Mouse (Mus musculus) C2C12 (cell line): Measurements from ENCODE around the gene Foxred2.

Source experiments
- CTCF ChIP-seq: IDR thresholded peaks from one replicate; pipeline ENCODE4 v1.5.1; 2011; ENCODE audit not compliant: control insufficient read depth, insufficient read depth, insufficient read length
- MAX ChIP-seq: IDR thresholded peaks from one replicate; pipeline ENCODE4 v1.6.1; 2011; ENCODE audit warnings: mild to moderate bottlenecking, control low read depth
- MYOG ChIP-seq: IDR thresholded peaks from one replicate; pipeline ENCODE4 v1.6.1; 2011; ENCODE audit not compliant: control insufficient read depth, insufficient read length; ENCODE audit errors: extremely low read depth
- USF1 ChIP-seq: IDR thresholded peaks from one replicate; pipeline ENCODE4 v1.6.1; 2011; ENCODE audit warnings: low read depth, mild to moderate bottlenecking, control low read depth, moderate library complexity

- no peak for TF ChIP-seq USF1
- TF ChIP-seq MYOG, result no peak
- TF ChIP-seq CTCF, result no peak
- TF ChIP-seq MAX, result no peak
These were observed 800 bp downstream of the Foxred2 start for GRCm38 (mm10) chr15:77955440-77956403.
